Mouse (Mus musculus) right cerebral cortex, postnatal 10 days (tissue): ENCODE measurements at regions not wholly inside any gene's neighbourhood (a gene's known extent, or its start where the extent isn't known, plus 50 kb on each side); places are given as distances from the start of the nearest gene placed in this dataset.

ENCODE experiments used
- DNase-seq, 2 experiments: peaks; one replicate each; pipeline ENCODE4 v3.0.0; 2021; ENCODE audit warnings: low spot score in 2 of 2

GRCm38 (mm10) chr14:90488301-90488700 lies 2017.1 kb upstream of the Pcdh20 start:
- no peak for DNase-seq

GRCm38 (mm10) chr14:90447971-90448370 lies 1976.8 kb upstream of the Pcdh20 start:
- no peak for DNase-seq

GRCm38 (mm10) chr14:90432874-90433543 lies 1961.8 kb upstream of the Pcdh20 start:
- peak; percentile 30 to 62 for DNase-seq

GRCm38 (mm10) chr14:90412707-90413106 lies 1941.5 kb upstream of the Pcdh20 start:
- DNase-seq: no peak

GRCm38 (mm10) chr14:90406350-90406749 lies 1935.2 kb upstream of the Pcdh20 start:
- no peak for DNase-seq

GRCm38 (mm10) chr14:90405476-90405875 lies 1934.3 kb upstream of the Pcdh20 start:
- DNase-seq: no peak

- DNase-seq: no peak
Measured at GRCm38 (mm10) chr14:90367256-90367936, 1896.2 kb upstream of the Pcdh20 start.

- DNase-seq: no peak
Measured at GRCm38 (mm10) chr14:90334541-90334940, 1863.3 kb upstream of the Pcdh20 start.

- peak; percentile 18 to 32 for DNase-seq
Measured at GRCm38 (mm10) chr14:90295456-90295855, 1824.3 kb upstream of the Pcdh20 start.

GRCm38 (mm10) chr14:90246042-90246441 lies 1774.8 kb upstream of the Pcdh20 start:
- DNase-seq: no peak

GRCm38 (mm10) chr14:90232661-90233060 lies 1761.5 kb upstream of the Pcdh20 start:
- DNase-seq: no peak

GRCm38 (mm10) chr14:90200294-90200693 lies 1729.1 kb upstream of the Pcdh20 start:
- DNase-seq: no peak

- DNase-seq: no peak
Measured at GRCm38 (mm10) chr14:90197791-90198190, 1726.6 kb upstream of the Pcdh20 start.

- no peak for DNase-seq
Measured at GRCm38 (mm10) chr14:90172729-90173128, 1701.5 kb upstream of the Pcdh20 start.
